Mouse (Mus musculus) CD4-positive, CD25-positive, alpha-beta regulatory T cell, adult 2 months (primary cell): Measurements from ENCODE around the gene Trim44.
A peak's percentile ranks its signal among the peaks of the same experiment; 100 is the strongest.

ENCODE experiments used
- DNase-seq: peaks from one replicate; pipeline ENCODE4 v3.0.0-alpha.2; 2012; ENCODE audit warnings: low read depth, low spot score

Trim44 gene

GRCm38 (mm10) chr2:102365983-102366545 lies 41.6 kb downstream of the Trim44 start:
- no peak for DNase-seq

GRCm38 (mm10) chr2:102364565-102365200 lies 42.9 kb downstream of the Trim44 start:
- DNase-seq: no peak

DNA sequence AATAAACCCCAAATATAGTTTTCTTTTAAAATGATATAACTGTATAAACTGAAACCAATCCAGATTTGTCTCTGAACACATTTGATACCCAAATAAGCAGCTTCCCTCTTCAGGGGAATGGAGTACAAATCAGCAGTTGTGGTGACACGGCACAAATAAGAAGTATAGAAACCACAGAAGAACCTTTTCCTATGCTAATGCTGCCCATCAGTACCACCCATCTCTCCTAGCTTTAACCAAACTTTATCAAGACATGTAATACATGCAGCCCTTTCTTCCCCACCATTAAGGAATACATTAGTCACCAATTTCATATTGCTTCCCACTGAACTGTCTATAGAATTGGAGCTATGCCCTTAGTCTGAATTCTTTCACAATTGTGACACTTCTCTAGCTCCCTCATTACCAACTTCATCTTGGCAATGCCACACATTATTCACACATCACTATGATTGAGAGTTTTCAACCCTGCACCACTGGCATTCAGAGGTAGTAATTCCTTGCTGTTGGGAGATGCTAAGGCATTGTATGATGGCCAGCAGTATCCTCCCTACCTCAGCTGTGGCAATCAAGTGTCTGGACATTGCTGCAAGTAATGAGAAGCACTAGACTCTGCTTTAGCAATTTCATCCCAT lies 44.6 kb downstream of the Trim44 start:
- DNase-seq: no peak

- no peak for DNase-seq
Measured at GRCm38 (mm10) chr2:102362266-102362665, 45.4 kb downstream of the Trim44 start.

DNA sequence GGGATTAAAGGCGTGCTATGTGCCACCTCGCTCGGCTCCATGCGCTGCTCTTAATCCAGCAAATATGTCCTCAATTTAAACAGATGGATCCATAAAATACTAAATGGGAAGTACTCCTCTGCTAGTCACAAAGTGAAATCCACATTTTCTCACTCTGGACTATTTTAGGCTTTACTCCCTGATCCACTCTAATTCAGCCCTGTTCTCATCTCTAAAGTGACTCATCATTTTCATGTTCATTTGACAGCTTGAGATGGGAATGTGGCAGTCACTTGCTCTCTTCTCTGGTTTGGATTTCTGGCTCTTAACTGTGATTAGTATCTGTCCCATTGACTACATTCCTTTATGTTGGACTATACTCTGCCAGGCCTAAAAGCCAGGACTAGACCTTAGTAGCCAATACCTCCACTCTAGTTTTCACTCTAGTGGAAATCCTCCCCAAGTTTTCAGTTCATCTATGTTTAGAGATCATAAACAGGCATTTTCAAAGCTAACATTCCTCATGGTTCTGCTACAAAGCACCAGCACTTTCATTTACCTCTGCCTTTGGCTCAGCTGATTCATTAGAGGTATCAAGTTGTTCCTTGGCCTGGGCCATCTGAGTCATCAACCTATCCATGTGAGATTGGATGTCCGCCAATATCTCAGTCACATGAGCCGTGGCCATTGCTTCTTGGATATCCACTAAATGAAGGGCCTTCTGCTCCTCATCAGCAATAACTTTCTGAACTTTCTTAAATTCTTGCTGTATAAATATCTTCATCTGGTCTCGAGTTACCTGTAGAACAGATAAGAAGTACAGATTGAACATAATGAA lies 50.5 kb downstream of the Trim44 start:
- DNase-seq: no peak

- DNase-seq: no peak
Measured at GRCm38 (mm10) chr2:102354076-102354475, 53.6 kb downstream of the Trim44 start.

GRCm38 (mm10) chr2:102341429-102341828 lies 66.2 kb downstream of the Trim44 start:
- no peak for DNase-seq

- DNase-seq: no peak
Measured at GRCm38 (mm10) chr2:102336816-102337215, 70.8 kb downstream of the Trim44 start.

GRCm38 (mm10) chr2:102331932-102332331 lies 75.7 kb downstream of the Trim44 start:
- DNase-seq: no peak

DNA sequence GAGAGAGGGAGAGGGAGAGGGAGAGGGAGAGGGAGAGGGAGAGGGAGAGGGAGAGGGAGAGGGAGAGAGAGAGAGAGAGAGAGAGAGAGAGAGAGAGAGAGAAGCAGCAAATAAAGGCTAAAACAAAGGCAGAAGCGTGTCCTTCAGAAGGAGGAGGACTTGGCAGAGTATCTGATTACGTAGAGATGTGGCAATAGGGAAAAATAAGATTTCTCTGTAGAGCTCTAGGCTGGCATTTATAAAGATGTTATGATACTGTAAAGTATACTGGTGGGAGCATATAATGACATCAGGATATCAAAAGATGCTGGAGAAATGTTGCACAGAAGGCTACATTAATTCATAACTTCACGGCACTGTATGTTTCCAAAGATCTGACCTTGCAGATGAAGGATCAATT lies 76.5 kb downstream of the Trim44 start:
- DNase-seq: no peak

DNA sequence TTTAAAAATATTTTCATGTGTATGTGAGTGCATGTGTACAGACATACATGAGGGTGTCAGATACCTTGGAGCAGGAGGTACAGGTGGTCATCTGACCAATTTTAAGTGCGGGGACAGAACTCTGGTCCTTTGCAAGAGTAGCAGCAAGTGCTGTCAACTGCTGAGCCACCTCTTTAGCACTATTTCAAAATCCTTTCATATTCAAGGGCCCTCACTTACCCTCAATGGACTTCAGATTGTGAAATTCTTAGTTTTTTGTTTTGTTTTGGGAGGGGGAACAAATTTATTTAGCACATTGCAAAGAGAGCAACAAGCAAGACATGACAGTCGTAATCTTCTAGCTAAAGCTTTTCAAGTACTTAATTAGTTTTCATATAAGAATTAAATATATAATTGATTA lies 81.7 kb downstream of the Trim44 start:
- DNase-seq: no peak

GRCm38 (mm10) chr2:102324336-102324735 lies 83.3 kb downstream of the Trim44 start:
- no peak for DNase-seq

DNA sequence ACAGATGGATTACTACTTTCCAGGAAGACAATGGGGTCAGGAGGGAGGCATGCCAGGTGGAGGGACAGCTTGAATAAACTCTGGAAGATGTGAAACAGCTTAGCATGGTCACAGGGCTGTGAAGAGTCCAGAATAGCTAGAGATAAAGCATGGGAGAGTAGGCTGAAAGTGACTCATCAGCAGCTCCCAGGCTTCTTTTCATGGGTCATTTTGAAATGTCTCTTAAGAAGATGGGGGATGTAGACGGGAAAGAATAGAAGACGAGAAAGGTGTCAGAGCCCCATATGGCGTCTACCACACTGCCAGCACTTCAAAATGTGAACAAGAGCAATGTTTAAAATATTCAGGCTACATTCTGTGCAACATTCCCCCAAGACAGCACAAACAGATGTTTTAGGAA lies 91.1 kb downstream of the Trim44 start:
- DNase-seq: no peak

DNA sequence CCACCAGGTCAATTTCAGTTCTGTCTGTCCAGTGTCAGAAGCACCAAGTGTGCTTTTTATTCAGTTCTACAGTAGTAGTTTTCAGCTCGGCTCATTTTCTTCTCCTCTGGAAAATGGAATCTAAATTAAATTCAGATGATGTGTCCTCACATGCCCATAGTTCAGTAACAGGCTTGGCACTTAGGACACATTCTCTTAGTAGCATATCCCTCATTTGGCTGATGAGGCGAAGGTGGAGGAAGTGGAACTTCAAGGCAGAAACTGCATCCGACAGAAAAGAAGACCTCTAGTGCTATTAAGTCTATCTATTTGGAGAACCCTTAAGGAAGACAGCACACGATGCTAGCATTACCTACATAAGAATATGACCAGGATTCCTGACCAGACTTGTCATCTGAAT lies 92.5 kb downstream of the Trim44 start:
- DNase-seq: no peak

- DNase-seq: no peak
Measured at GRCm38 (mm10) chr2:102314610-102315009, 93.0 kb downstream of the Trim44 start.

GRCm38 (mm10) chr2:102314068-102314467 lies 93.6 kb downstream of the Trim44 start:
- no peak for DNase-seq

DNA sequence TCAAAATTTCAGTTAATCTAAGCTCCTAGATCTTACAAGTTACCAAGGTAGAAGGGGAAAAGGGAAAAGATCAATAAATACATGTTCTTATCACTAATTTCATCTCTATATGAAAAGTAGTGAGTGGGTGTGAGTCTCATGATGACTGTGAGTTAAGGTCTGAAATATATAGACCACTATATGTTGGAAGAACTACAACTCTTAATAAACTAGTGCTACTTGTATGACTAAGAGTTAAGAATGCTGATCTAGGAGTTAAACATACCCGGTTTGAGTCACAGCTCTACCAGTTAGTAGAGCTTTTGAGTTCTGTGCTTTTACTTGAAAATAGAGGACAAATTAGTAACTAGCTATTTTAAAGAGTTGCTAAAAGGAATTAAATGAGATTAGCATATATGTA lies 94.7 kb downstream of the Trim44 start:
- peak; percentile 5 for DNase-seq

DNA sequence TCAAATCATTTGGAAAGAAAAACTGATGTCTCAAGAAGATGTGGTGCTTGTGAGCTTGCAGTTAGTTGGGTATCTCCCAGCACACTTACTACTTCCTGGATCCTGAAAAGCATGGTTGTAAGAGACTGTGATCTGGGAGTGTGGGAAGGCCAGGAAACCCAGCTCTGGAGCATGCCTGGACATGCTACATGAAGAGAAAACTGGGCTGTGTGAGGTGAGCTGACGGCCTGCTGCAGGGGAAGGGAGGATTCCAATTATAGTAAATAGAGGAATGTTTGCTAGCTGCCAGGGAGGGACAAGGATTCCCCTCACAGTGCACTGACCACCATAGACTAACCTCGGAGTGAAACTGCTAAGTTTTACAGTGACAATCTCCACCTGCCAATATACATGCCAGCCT lies 104.4 kb downstream of the Trim44 start:
- DNase-seq: no peak

DNA sequence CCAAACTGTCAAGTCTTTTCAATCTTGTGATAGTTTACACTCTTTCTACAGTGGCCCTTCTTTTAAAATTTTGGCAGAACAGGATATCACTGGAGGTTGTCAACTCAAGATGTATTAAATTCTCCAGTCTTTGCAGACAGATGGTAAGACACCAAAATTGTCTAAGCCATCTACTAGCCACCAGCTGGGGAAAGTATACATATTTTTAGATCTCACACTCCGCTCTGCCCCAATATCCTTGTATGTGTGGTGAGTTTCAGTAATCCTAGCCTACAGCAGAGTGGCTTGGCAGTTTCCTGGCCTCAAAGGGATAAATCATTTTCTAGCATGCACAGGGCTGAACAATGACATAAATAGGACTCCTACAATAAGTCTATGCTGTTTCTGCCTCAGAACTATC lies 105.1 kb downstream of the Trim44 start:
- DNase-seq: no peak

GRCm38 (mm10) chr2:102294827-102295270 lies 112.8 kb downstream of the Trim44 start:
- no peak for DNase-seq

GRCm38 (mm10) chr2:102293181-102293580 lies 114.4 kb downstream of the Trim44 start:
- no peak for DNase-seq

DNA sequence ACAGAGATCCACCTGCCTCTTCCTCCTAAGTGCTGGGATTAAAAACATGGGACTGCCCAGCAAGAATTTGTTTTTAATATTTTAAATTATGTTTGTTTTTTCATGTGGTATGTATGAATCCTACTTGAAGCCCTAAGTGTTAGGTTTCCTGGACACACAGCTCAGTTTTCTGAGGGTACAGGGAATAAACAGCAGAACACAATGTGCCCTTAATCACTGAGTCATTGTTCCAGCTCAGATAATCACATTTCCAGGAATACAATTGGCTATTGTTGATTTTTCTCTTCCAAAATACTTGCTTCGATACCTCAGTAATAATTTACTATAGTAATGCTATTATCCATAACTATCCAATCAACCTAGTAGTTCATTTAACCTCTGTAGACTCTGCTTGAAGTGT lies 115.6 kb downstream of the Trim44 start:
- DNase-seq: no peak
